Mouse (Mus musculus) bone marrow macrophage, adult 2 months (primary cell): ENCODE results near the gene Gas2l1. TPM values are rescaled to one million over a fixed set of nuclear protein-coding genes. Genes with fewer than 3 reads are reported as not detected.

Experiments
- H3K27ac ChIP-seq: 2 replicates; pipeline ENCODE4 v1.5.1; 2012; ENCODE audit warnings: low read depth, low read length; ENCODE audit not compliant: insufficient read depth
- H3K4me1 ChIP-seq: 2 replicates; pipeline ENCODE4 v1.6.1; 2012; ENCODE audit warnings: low read length; ENCODE audit not compliant: control insufficient read depth, insufficient read depth
- H3K4me3 ChIP-seq: 2 replicates; pipeline ENCODE4 v1.5.1; 2012; ENCODE audit warnings: mild to moderate bottlenecking, low read length, moderate library complexity; ENCODE audit not compliant: insufficient read depth
- CTCF ChIP-seq: IDR thresholded peaks from 2 replicates; pipeline ENCODE4 v1.5.1; 2012; ENCODE audit warnings: low read depth, mild to moderate bottlenecking, low read length, moderate library complexity
- POLR2A ChIP-seq: IDR thresholded peaks from 2 replicates; pipeline ENCODE4 v1.6.1; 2012; ENCODE audit warnings: mild to moderate bottlenecking, low read depth, low read length, borderline replicate concordance
- polyA plus RNA-seq: library from polyadenylated mRNA; stranded (reverse); fragments of >200 nt; gene quantifications from 2 replicates; pipeline ENCODE4 v1.2.4, GENCODE M21; 2012; ENCODE audit not compliant: missing spikeins, insufficient read depth, insufficient read length

Gene Gas2l1
- polyA plus RNA-seq, 1 experiment: 44.9 TPM

- peaks cover 18% of the 10 kb centered on the region for H3K4me1 ChIP-seq
- H3K27ac ChIP-seq: no peak overlapping the region
- TF ChIP-seq CTCF: peak; percentile 82
- no peak for TF ChIP-seq POLR2A
- no peak overlapping the region for H3K4me3 ChIP-seq
Observed at GRCm38 (mm10) chr11:5059704-5060156, 5.4 kb downstream of the Gas2l1 start.

- Histone ChIP-seq H3K4me1 (peaks cover 18% of the 10 kb centered on the region), H3K27ac (no peak overlapping the region), H3K4me3 (no peak overlapping the region)
- TF ChIP-seq CTCF (no peak), POLR2A (no peak)
Observed at GRCm38 (mm10) chr11:5059230-5059629, 5.9 kb downstream of the Gas2l1 start.

GRCm38 (mm10) chr11:5058783-5059182 lies 6.3 kb downstream of the Gas2l1 start:
- H3K27ac ChIP-seq: no peak overlapping the region
- peaks cover 16% of the 10 kb centered on the region for H3K4me1 ChIP-seq
- no peak for TF ChIP-seq CTCF
- no peak for TF ChIP-seq POLR2A
- no peak overlapping the region for H3K4me3 ChIP-seq

- TF ChIP-seq CTCF (no peak), POLR2A (no peak)
- Histone ChIP-seq H3K4me3 (peak within 1 kb of the TSS; percentile 48), H3K4me1 (peaks cover 16% of the 10 kb centered on the region), H3K27ac (no peak within 1 kb of the TSS)
Observed at GRCm38 (mm10) chr11:5057856-5058641, 7.1 kb downstream of the Gas2l1 start, which contains the start of gene Rasl10a. TSS of gene Rasl10a (plus strand) at chr11:5058128.

- H3K4me1 ChIP-seq: peaks cover 12% of the 10 kb centered on the region
- no peak overlapping the region for H3K27ac ChIP-seq
- TF ChIP-seq CTCF (no peak), POLR2A (no peak)
- peak overlapping the region; percentile 48 for H3K4me3 ChIP-seq
Observed at GRCm38 (mm10) chr11:5057541-5057855, 7.6 kb downstream of the Gas2l1 start.

- Histone ChIP-seq H3K27ac (no peak overlapping the region), H3K4me3 (no peak overlapping the region), H3K4me1 (peaks cover 8% of the 10 kb centered on the region)
- TF ChIP-seq CTCF (no peak), POLR2A (no peak)
Observed at GRCm38 (mm10) chr11:5057064-5057463, 8.1 kb downstream of the Gas2l1 start.

- TF ChIP-seq POLR2A (no peak), CTCF (no peak)
- H3K4me3 ChIP-seq: no peak overlapping the region
- H3K4me1 ChIP-seq: peaks cover 4% of the 10 kb centered on the region; the same call in 1 of the 2 replicates
Observed at GRCm38 (mm10) chr11:5055945-5056938, 8.9 kb downstream of the Gas2l1 start.

GRCm38 (mm10) chr11:5054874-5055273 lies 10.3 kb downstream of the Gas2l1 start:
- TF ChIP-seq POLR2A (no peak), CTCF (no peak)
- Histone ChIP-seq H3K27ac (no peak overlapping the region), H3K4me1 (peaks cover 4% of the 10 kb centered on the region; the same call in 1 of the 2 replicates), H3K4me3 (no peak overlapping the region)

More at GRCm38 (mm10) chr11:5055945-5056938, 8.9 kb downstream of the Gas2l1 start:
- no peak overlapping the region for H3K27ac ChIP-seq

- Histone ChIP-seq H3K4me3 (no peak overlapping the region), H3K27ac (no peak overlapping the region), H3K4me1 (peaks cover 4% of the 10 kb centered on the region; the same call in 1 of the 2 replicates)
- TF ChIP-seq POLR2A: no peak
- TF ChIP-seq CTCF: no peak
Observed at GRCm38 (mm10) chr11:5054151-5054550, 11.0 kb downstream of the Gas2l1 start.
